Mouse (Mus musculus): ENCODE measurements around the gene Ggta1.

GRCm38 (mm10) chr2:35469266-35469665 is 6.2 kb upstream of the Ggta1 start:
- TF ChIP-seq POLR2A (IDR thresholded peaks at IDR 0.05; ENCODE audit: borderline replicate concordance, extremely low read depth, insufficient read depth, insufficient read length, poor library complexity, severe bottlenecking) (no peak), CTCF (IDR thresholded peaks at IDR 0.05; ENCODE audit: borderline replicate concordance, extremely low read depth, insufficient read depth, insufficient read length) (no peak)

Measured in brain, embryonic 14.5 days (tissue).